Mouse (Mus musculus) right cerebral cortex, adult 2 months (tissue): ENCODE data around the gene Sec23ip.
A peak's percentile ranks its signal among the peaks of the same experiment; 100 is the strongest.

Experiments used
- DNase-seq, 2 experiments: peaks; one replicate each; pipeline ENCODE4 v3.0.0; 2021 to 2022; ENCODE audit warnings: low spot score in 2 of 2

Sec23ip gene

GRCm38 (mm10) chr7:128779305-128779704 lies 34.6 kb downstream of the Sec23ip start:
- peak; percentile 74 for DNase-seq

GRCm38 (mm10) chr7:128781846-128782245 lies 37.1 kb downstream of the Sec23ip start:
- no peak for DNase-seq

- no peak for DNase-seq
Observed at GRCm38 (mm10) chr7:128790045-128790444, 45.3 kb downstream of the Sec23ip start.

GRCm38 (mm10) chr7:128793464-128793863 lies 48.7 kb downstream of the Sec23ip start:
- DNase-seq, result no peak

GRCm38 (mm10) chr7:128824986-128825563 lies 80.3 kb downstream of the Sec23ip start:
- no peak for DNase-seq

- no peak for DNase-seq
Observed at GRCm38 (mm10) chr7:128832455-128833081, 87.8 kb downstream of the Sec23ip start.

- DNase-seq, result no peak
Observed at GRCm38 (mm10) chr7:128833196-128833595, 88.5 kb downstream of the Sec23ip start.
